Mouse (Mus musculus) adrenal gland, postnatal 4 days (tissue): Measurements from ENCODE around the gene Ubxn11. TPM values are rescaled to one million over a fixed set of nuclear protein-coding genes. Genes with fewer than 3 reads are reported as not detected.

Source experiments
- DNase-seq, 2 experiments: peaks; one replicate each; pipeline ENCODE4 v3.0.0; 2021 to 2022; ENCODE audit warnings: low spot score in 2 of 2, mixed read lengths in 2 of 2
- long read RNA-seq, 2 experiments: library from polyadenylated mRNA; stranded (forward); transcript quantifications; one replicate each; pipeline ENCODE4 v2.0.0; 2021
- total RNA-seq, 2 experiments: library from RNA; stranded (reverse); gene quantifications; 2 replicates each; pipeline ENCODE4 v1.2.3; 2021

Gene Ubxn11
- total RNA-seq = 10 to 100 TPM in 1 of 2 experiments, 1 to 10 TPM in 1; 9.4 to 13.4 TPM
- long read RNA-seq, experiment 1, partial matches to known transcripts = 1 of 9 reads
- long read RNA-seq, experiment 1, other reads (novel, unspliced or antisense) = 6 of 9 reads
- long read RNA-seq, experiment 2, partial matches to known transcripts = 1 of 10 reads
- long read RNA-seq, experiment 2, other reads (novel, unspliced or antisense) = 7 of 10 reads

GRCm38 (mm10) chr4:134101979-134102741 lies at the start of gene Ubxn11:
Gene Ubxn11 (plus strand): TSS chr4:134102570.
- DNase-seq = peak; percentile 63 to 76

- DNase-seq = no peak
Measured at GRCm38 (mm10) chr4:134053538-134053937, 48.8 kb upstream of the Ubxn11 start, which contains the start of gene Zfp683. Gene Zfp683 (plus strand): TSS chr4:134053838.

- no peak for DNase-seq
Measured at GRCm38 (mm10) chr4:134058166-134058715, 44.1 kb upstream of the Ubxn11 start.

- DNase-seq = no peak
Measured at GRCm38 (mm10) chr4:134058908-134059307, 43.5 kb upstream of the Ubxn11 start.

GRCm38 (mm10) chr4:134060135-134060865 lies 42.1 kb upstream of the Ubxn11 start, which contains the start of gene Crybg2:
Gene Crybg2 (plus strand): TSS chr4:134060815.
- DNase-seq = no peak

GRCm38 (mm10) chr4:134061166-134061830 lies 41.1 kb upstream of the Ubxn11 start:
- DNase-seq = no peak

GRCm38 (mm10) chr4:134061944-134062446 lies 40.4 kb upstream of the Ubxn11 start:
- no peak for DNase-seq

- DNase-seq = no peak
Measured at GRCm38 (mm10) chr4:134062561-134062960, 39.8 kb upstream of the Ubxn11 start.

- no peak for DNase-seq
Measured at GRCm38 (mm10) chr4:134065431-134066004, 36.9 kb upstream of the Ubxn11 start.

- no peak for DNase-seq
Measured at GRCm38 (mm10) chr4:134067383-134067782, 35.0 kb upstream of the Ubxn11 start.

- DNase-seq = no peak
Measured at GRCm38 (mm10) chr4:134067833-134068544, 34.4 kb upstream of the Ubxn11 start.

GRCm38 (mm10) chr4:134068793-134069580 lies 33.4 kb upstream of the Ubxn11 start:
- no peak for DNase-seq

- DNase-seq = no peak
Measured at GRCm38 (mm10) chr4:134078694-134079093, 23.7 kb upstream of the Ubxn11 start.

GRCm38 (mm10) chr4:134080674-134081073 lies 21.7 kb upstream of the Ubxn11 start:
- no peak for DNase-seq

- peak in 1 of 2 experiments; percentile 25 for DNase-seq
Measured at GRCm38 (mm10) chr4:134081730-134082386, 20.5 kb upstream of the Ubxn11 start.

- no peak for DNase-seq
Measured at GRCm38 (mm10) chr4:134082460-134082859, 19.9 kb upstream of the Ubxn11 start.

- no peak for DNase-seq
Measured at GRCm38 (mm10) chr4:134084999-134085398, 17.4 kb upstream of the Ubxn11 start.

GRCm38 (mm10) chr4:134087412-134087811 lies 15.0 kb upstream of the Ubxn11 start:
- DNase-seq = no peak
